Mouse (Mus musculus): Measurements from ENCODE around the gene Crybb2.
A peak's percentile ranks its signal among the peaks of the same experiment; 100 is the strongest.

Gene Crybb2

GRCm38 (mm10) chr5:113030082-113030481, 39.8 kb downstream of the Crybb2 start:
- peak; percentile 39 to 52 for DNase-seq

GRCm38 (mm10) chr5:113026706-113027105, 43.2 kb downstream of the Crybb2 start:
- DNase-seq: no peak

- peak; percentile 73 to 80 for DNase-seq
These were observed 45.7 kb downstream of the Crybb2 start for GRCm38 (mm10) chr5:113024154-113024764.

GRCm38 (mm10) chr5:113018190-113018589, 51.7 kb downstream of the Crybb2 start:
- DNase-seq: no peak

- DNase-seq: no peak
These were observed 52.9 kb downstream of the Crybb2 start for GRCm38 (mm10) chr5:113017004-113017403.

GRCm38 (mm10) chr5:113015236-113016061, 54.5 kb downstream of the Crybb2 start, which contains the start of gene Grk3:
Gene Grk3 (minus strand): TSS chr5:113015791.
- DNase-seq: peak; percentile 79 to 84

- peak; percentile 58 to 72 for DNase-seq
These were observed 55.1 kb downstream of the Crybb2 start for GRCm38 (mm10) chr5:113014808-113015235.

- peak; percentile 38 to 62 for DNase-seq
These were observed 55.7 kb downstream of the Crybb2 start for GRCm38 (mm10) chr5:113014111-113014807.

GRCm38 (mm10) chr5:113011926-113012325, 58.0 kb downstream of the Crybb2 start:
- DNase-seq: no peak

GRCm38 (mm10) chr5:113009183-113009820, 60.6 kb downstream of the Crybb2 start:
- no peak for DNase-seq

- DNase-seq: no peak
These were observed 61.4 kb downstream of the Crybb2 start for GRCm38 (mm10) chr5:113008496-113008895.

Measured in kidney, postnatal 4 days (tissue).